Mouse (Mus musculus) liver, embryonic 16.5 days (tissue): ENCODE measurements around the gene Nrxn1. TPM values are rescaled to one million over a fixed set of nuclear protein-coding genes. Genes with fewer than 3 reads are reported as not detected.

Source experiments
- ATAC-seq: fragments of 200-750 bp; cut with Nextera tagmentation; 2 replicates; pipeline ENCODE4 v1.8.0; 2017; ENCODE audit warnings: low read depth, mild to moderate bottlenecking, moderate number of reproducible peaks, moderate library complexity
- H3K27ac ChIP-seq: fragments of 300-500 bp; sonication (generic); 2 replicates; pipeline ENCODE4 v1.5.1; 2014; ENCODE audit warnings: mild to moderate bottlenecking, low read length
- H3K27me3 ChIP-seq: fragments of 300-500 bp; sonication (generic); 2 replicates; pipeline ENCODE4 v1.6.1; 2014; ENCODE audit warnings: low read depth, low read length, mixed read lengths; ENCODE audit not compliant: control insufficient read depth, insufficient read depth
- H3K36me3 ChIP-seq: fragments of 300-500 bp; sonication (generic); 2 replicates; pipeline ENCODE4 v1.6.1; 2014; ENCODE audit warnings: mild to moderate bottlenecking; ENCODE audit not compliant: control insufficient read depth, insufficient read depth
- H3K4me1 ChIP-seq: fragments of 300-500 bp; sonication (generic); 2 replicates; pipeline ENCODE4 v1.6.1; 2014; ENCODE audit warnings: low read depth, low read length, mixed read lengths; ENCODE audit not compliant: control insufficient read depth
- H3K4me2 ChIP-seq: fragments of 300-500 bp; sonication (generic); 2 replicates; pipeline ENCODE4 v1.6.1; 2014; ENCODE audit warnings: low read depth, low read length, mixed read lengths
- H3K4me3 ChIP-seq: fragments of 300-500 bp; sonication (generic); 2 replicates; pipeline ENCODE4 v1.5.1; 2014; ENCODE audit warnings: low read depth, mild to moderate bottlenecking, low read length
- H3K9ac ChIP-seq: fragments of 300-500 bp; sonication (generic); 2 replicates; pipeline ENCODE4 v1.6.1; 2014; ENCODE audit warnings: low read depth, low read length
- H3K9me3 ChIP-seq: fragments of 300-500 bp; sonication (generic); replicated peaks from 2 replicates; pipeline ENCODE4 v1.6.1; 2016; ENCODE audit warnings: low read length; ENCODE audit not compliant: control insufficient read depth
- WGBS: fragments of 180-500 bp; shearing (Covaris S2); extraction: QIAGEN DNeasy Blood & Tissue Kit; methylation state at CpG from one replicate; pipeline ENCODE4 v1.1.7; 2014; ENCODE audit not compliant: insufficient replicate concordance; 5-methylcytosine and 5-hydroxymethylcytosine counted together
- polyA plus RNA-seq: library from polyadenylated mRNA; unstranded; fragments of >200 nt; fragmentation: Nextera tagmentation; extraction: Ambion mirVana; gene quantifications from 2 replicates; pipeline ENCODE4 v1.2.1, GENCODE M21; 2015

Gene Nrxn1
- polyA plus RNA-seq, 1 experiment from 2014 or later: 0.22 TPM

- no peak overlapping the region for H3K4me2 ChIP-seq
- no peak overlapping the region for H3K9ac ChIP-seq
- H3K36me3 ChIP-seq: no peaks in the 10 kb centered on the region
- no peaks in the 10 kb centered on the region for H3K9me3 ChIP-seq
- WGBS: 51% methylated on average over 6 of the region's 6 CpGs
- no peak overlapping the region for H3K27ac ChIP-seq
- no peaks in the 10 kb centered on the region for H3K4me1 ChIP-seq
- no peak for ATAC-seq
- no peaks in the 10 kb centered on the region for H3K27me3 ChIP-seq
- H3K4me3 ChIP-seq: no peak overlapping the region
These were observed 1013.9 kb downstream of the Nrxn1 start for GRCm38 (mm10) chr17:90079003-90079402.

GRCm38 (mm10) chr17:90078488-90078887 lies 1014.4 kb downstream of the Nrxn1 start:
- Histone ChIP-seq H3K4me1 (no peaks in the 10 kb centered on the region), H3K27me3 (no peaks in the 10 kb centered on the region), H3K4me3 (no peak overlapping the region), H3K36me3 (no peaks in the 10 kb centered on the region), H3K9ac (no peak overlapping the region), H3K4me2 (no peak overlapping the region), H3K27ac (no peak overlapping the region), H3K9me3 (no peaks in the 10 kb centered on the region)
- no peak for ATAC-seq
- WGBS: 64% methylated on average over 3 of the region's 3 CpGs

DNA sequence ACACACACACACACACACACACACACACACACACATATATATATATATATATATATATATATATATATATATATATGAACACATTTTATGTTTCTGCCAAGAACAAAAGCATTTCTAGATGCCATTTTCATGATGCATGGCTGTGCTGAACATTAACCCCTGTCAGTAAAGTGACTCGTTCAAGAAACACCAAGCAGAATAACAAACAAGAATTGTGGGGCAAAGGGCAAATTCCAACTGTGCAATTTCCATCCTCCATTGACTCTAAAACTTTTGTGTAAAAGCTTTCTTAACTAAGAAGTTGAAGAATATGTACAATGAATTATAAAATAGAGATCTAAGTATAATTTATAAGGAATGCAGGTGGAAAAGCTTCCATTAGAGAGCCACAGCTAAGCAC lies 1030.0 kb downstream of the Nrxn1 start:
- Histone ChIP-seq H3K36me3 (no peaks in the 10 kb centered on the region), H3K4me1 (no peaks in the 10 kb centered on the region), H3K9ac (no peak overlapping the region), H3K4me3 (no peak overlapping the region), H3K27me3 (no peaks in the 10 kb centered on the region), H3K27ac (no peak overlapping the region), H3K9me3 (no peaks in the 10 kb centered on the region), H3K4me2 (no peak overlapping the region)
- WGBS: 32% methylated on average over 1 of the region's 1 CpGs
- no peak for ATAC-seq

DNA sequence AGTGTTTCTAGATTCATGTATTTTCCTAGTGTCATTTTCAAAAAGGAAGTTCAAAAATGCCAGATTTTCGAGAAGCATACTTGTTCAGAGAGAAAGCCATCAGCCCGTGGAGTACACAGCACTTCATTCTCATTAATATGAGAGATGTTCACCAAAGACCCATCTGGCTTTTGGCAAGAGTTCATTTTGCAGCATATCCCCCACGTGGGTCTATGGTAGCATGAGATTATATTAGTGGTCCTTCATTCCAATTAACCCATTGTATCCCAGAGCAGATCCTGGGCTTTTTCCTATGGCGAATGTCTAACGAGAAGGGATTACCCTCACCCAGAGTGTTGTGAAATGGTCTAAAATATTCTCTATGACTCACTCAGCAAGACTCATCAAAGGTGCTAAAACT lies 1032.0 kb downstream of the Nrxn1 start:
- H3K4me3 ChIP-seq: no peak overlapping the region
- 51% methylated on average over 5 of the region's 5 CpGs for WGBS
- no peak for ATAC-seq

GRCm38 (mm10) chr17:90060168-90060567 lies 1032.7 kb downstream of the Nrxn1 start:
- ATAC-seq: no peak
- H3K4me1 ChIP-seq: no peaks in the 10 kb centered on the region
- H3K4me2 ChIP-seq: no peak overlapping the region
- no peaks in the 10 kb centered on the region for H3K9me3 ChIP-seq
- no peak overlapping the region for H3K9ac ChIP-seq
- H3K36me3 ChIP-seq: no peaks in the 10 kb centered on the region
- 43% methylated on average over 3 of the region's 3 CpGs for WGBS
- no peaks in the 10 kb centered on the region for H3K27me3 ChIP-seq
- H3K4me3 ChIP-seq: no peak overlapping the region
- no peak overlapping the region for H3K27ac ChIP-seq

More for the DNA sequence above, 1032.0 kb downstream of the Nrxn1 start:
- H3K27ac ChIP-seq: no peak overlapping the region
- H3K27me3 ChIP-seq: no peaks in the 10 kb centered on the region
- H3K4me1 ChIP-seq: no peaks in the 10 kb centered on the region
- H3K36me3 ChIP-seq: no peaks in the 10 kb centered on the region
- H3K9me3 ChIP-seq: no peaks in the 10 kb centered on the region
- H3K4me2 ChIP-seq: no peak overlapping the region
- H3K9ac ChIP-seq: no peak overlapping the region

GRCm38 (mm10) chr17:90059320-90060111 lies 1033.4 kb downstream of the Nrxn1 start:
- ATAC-seq: no peak
- no peaks in the 10 kb centered on the region for H3K36me3 ChIP-seq
- H3K4me3 ChIP-seq: no peak overlapping the region
- 56% methylated on average over 7 of the region's 7 CpGs for WGBS
- H3K4me1 ChIP-seq: no peaks in the 10 kb centered on the region
- H3K27ac ChIP-seq: no peak overlapping the region
- no peak overlapping the region for H3K9ac ChIP-seq
- H3K27me3 ChIP-seq: no peaks in the 10 kb centered on the region
- no peaks in the 10 kb centered on the region for H3K9me3 ChIP-seq
- H3K4me2 ChIP-seq: no peak overlapping the region

- no peak for ATAC-seq
- H3K27me3 ChIP-seq: no peaks in the 10 kb centered on the region
- no peak overlapping the region for H3K4me2 ChIP-seq
- no peak overlapping the region for H3K27ac ChIP-seq
- no peak overlapping the region for H3K4me3 ChIP-seq
- WGBS: 49% methylated on average over 5 of the region's 5 CpGs
- no peak overlapping the region for H3K9ac ChIP-seq
- no peaks in the 10 kb centered on the region for H3K36me3 ChIP-seq
- H3K9me3 ChIP-seq: no peaks in the 10 kb centered on the region
- H3K4me1 ChIP-seq: no peaks in the 10 kb centered on the region
These were observed 1038.6 kb downstream of the Nrxn1 start for GRCm38 (mm10) chr17:90054312-90054711.

GRCm38 (mm10) chr17:90039316-90039715 lies 1053.6 kb downstream of the Nrxn1 start:
- H3K27ac ChIP-seq: no peak overlapping the region
- no peaks in the 10 kb centered on the region for H3K4me1 ChIP-seq
- no peak overlapping the region for H3K9ac ChIP-seq
- no peak overlapping the region for H3K4me2 ChIP-seq
- no peaks in the 10 kb centered on the region for H3K9me3 ChIP-seq
- 56% methylated on average over 1 of the region's 1 CpGs for WGBS
- no peaks in the 10 kb centered on the region for H3K36me3 ChIP-seq
- H3K4me3 ChIP-seq: no peak overlapping the region
- H3K27me3 ChIP-seq: no peaks in the 10 kb centered on the region
- ATAC-seq: no peak

DNA sequence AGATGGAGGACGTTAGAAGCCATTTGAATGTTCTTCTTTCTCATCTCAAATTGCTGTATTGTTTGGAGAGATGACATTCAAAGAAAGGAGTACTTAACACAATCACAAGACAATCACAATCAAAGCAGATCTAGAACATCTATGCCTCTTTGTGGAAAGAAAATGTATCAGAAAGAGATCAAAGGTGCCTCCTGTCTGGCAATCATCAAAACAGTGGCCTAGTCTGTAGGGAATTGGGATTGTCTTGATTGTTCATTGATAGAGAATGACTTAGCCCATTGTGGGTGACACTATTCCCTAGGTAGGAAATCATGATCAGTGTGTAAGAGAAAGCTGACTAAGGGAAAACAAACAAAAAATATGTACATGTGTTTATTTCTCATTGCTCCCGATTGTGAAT lies 1060.5 kb downstream of the Nrxn1 start:
- Histone ChIP-seq H3K27ac (no peak overlapping the region), H3K27me3 (no peaks in the 10 kb centered on the region), H3K4me3 (no peak overlapping the region), H3K36me3 (no peaks in the 10 kb centered on the region), H3K9me3 (no peaks in the 10 kb centered on the region), H3K4me1 (no peaks in the 10 kb centered on the region), H3K4me2 (no peak overlapping the region), H3K9ac (no peak overlapping the region)
- no peak for ATAC-seq
- WGBS: 57% methylated on average over 2 of the region's 2 CpGs
